Comparison of ENCODE assay signal across 9 mouse cellular contexts in genomic region chr9:78006209-78007001, GRCm38 (mm10). TPM values are rescaled to one million over a fixed set of nuclear protein-coding genes. Genes with fewer than 3 reads are reported as not detected.
DNase-seq lines count a peak whose midpoint lies in the region; ATAC-seq lines count a peak whose summit lies in the region.
"Had no signal": no experiment of that assay in that cellular context is flagged by ENCODE, and none has a peak within 500 bp of the region (broad histone marks: within the 10 kb centered on the region; RNA-seq: fewer than 3 reads in every experiment).

No protein-coding gene starts in this region.

- ATAC-seq in frontal cortex, adult (ENCODE audit: low TSS enrichment), result peak; percentile 82
- peak; percentile 79 for ATAC-seq in lung, embryonic 15.5 days (ENCODE audit: borderline replicate concordance, extremely low read depth, low FRiP score, low TSS enrichment)

- H3K9ac ChIP-seq in lung, embryonic 15.5 days, result no peak overlapping the region

- peak; percentile 84 for DNase-seq in MN1 (ENCODE audit: low spot score)
- DNase-seq in cerebellum, adult 8-10 months, result peak; percentile 74
- peak; percentile 75 for DNase-seq in hindbrain, embryonic 10.5 days (ENCODE audit: low spot score)
- peak; percentile 65 for DNase-seq in layer of hippocampus, adult 9-10 months (ENCODE audit: low spot score)
- peak; percentile 90 for DNase-seq in ovary, postnatal 14 days (ENCODE audit: low spot score)
- peak; percentile 78 for DNase-seq in thymus, postnatal 14 days

- WGBS in hindbrain, embryonic 10.5 days, result 62% methylated on average over 19 of the region's 19 CpGs
- 50% methylated on average over 19 of the region's 19 CpGs for WGBS in lung, embryonic 15.5 days

- no peaks in the 10 kb centered on the region for H3K27me3 ChIP-seq in hindbrain, embryonic 10.5 days (ENCODE audit: insufficient read depth, poor library complexity, severe bottlenecking)
- H3K27me3 ChIP-seq in lung, embryonic 15.5 days, result no peaks in the 10 kb centered on the region

- no peaks in the 10 kb centered on the region for H3K4me1 ChIP-seq in hindbrain, embryonic 10.5 days (replicated peaks)
- H3K4me1 ChIP-seq in lung, embryonic 15.5 days, result peaks cover 11% of the 10 kb centered on the region

- H3K36me3 ChIP-seq in hindbrain, embryonic 10.5 days, result no peaks in the 10 kb centered on the region
- H3K36me3 ChIP-seq in lung, embryonic 15.5 days, result no peaks in the 10 kb centered on the region

- no peak overlapping the region for H3K27ac ChIP-seq in hindbrain, embryonic 10.5 days
- H3K27ac ChIP-seq in lung, embryonic 15.5 days, result no peak overlapping the region

- H3K4me3 ChIP-seq in hindbrain, embryonic 10.5 days, result no peak overlapping the region
- no peak overlapping the region for H3K4me3 ChIP-seq in lung, embryonic 15.5 days
- H3K4me3 ChIP-seq: myocyte had no signal

- H3K4me2 ChIP-seq in lung, embryonic 15.5 days, result no peak overlapping the region

- H3K9me3 ChIP-seq in hindbrain, embryonic 10.5 days, result no peaks in the 10 kb centered on the region
- H3K9me3 ChIP-seq in lung, embryonic 15.5 days, result no peaks in the 10 kb centered on the region

RNA-seq across cellular contexts. Expression of gene Gcm1, which starts 45.3 kb away (rescaled TPM):
- polyA plus RNA-seq in hindbrain, embryonic 10.5 days (2016; fragmentation: Nextera tagmentation; extraction: Ambion mirVana), result 0.21 TPM in 1 of 2 replicates, not detected in the other
- polyA plus RNA-seq in lung, embryonic 15.5 days (2015; fragmentation: Nextera tagmentation; extraction: Ambion mirVana), result 0.31 and 0.36 TPM in 2 replicates
- polyA plus RNA-seq: myocyte had no signal
